Mouse (Mus musculus) adrenal gland, postnatal 0 days (tissue): Measurements from ENCODE around the gene Usb1. TPM values are rescaled to one million over a fixed set of nuclear protein-coding genes. Genes with fewer than 3 reads are reported as not detected.

Experiments used
- polyA plus RNA-seq: library from polyadenylated mRNA; unstranded; fragments of >200 nt; fragmentation: Nextera tagmentation; extraction: Ambion mirVana; gene quantifications from 2 replicates; pipeline ENCODE4 v1.2.1, GENCODE M21; 2015

Gene Usb1
- polyA plus RNA-seq = 25.3 and 26.0 TPM in 2 replicates

DNA sequence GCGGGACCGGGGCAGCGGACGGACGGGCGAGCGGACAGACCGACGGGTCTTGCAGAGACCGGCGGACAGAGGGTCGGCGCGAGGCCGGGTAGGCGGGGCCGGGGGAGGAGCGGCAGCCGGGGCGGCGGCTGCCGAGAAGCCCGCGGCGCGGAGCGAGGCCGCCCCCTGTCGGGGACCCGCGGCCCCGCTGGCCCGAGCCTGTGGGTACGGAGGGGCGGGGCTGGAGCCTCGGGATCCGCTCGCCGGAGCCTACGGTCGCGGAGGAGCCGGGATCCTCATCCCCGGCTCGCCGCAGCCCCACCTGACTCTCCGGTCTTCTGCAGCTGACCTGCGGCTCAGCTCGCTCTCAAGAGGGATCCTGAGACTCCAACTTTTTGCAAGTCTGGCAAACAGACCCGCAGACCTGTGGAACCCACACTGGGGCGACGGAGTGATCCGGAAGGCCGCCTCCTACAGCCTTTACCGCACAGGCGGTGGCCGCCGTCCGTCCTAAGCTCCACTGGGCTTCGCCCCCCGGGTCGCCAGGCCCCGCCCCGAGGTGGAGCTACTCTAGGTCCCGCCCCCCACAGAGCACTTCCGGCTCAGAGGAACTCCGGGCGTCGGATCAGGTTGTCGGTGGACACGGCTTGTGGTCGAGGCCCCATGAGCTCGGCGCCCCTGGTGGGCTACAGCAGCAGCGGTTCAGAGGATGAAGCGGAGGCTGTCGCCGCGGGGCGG is at the start of gene Usb1, which contains the start of gene Zfp319:
Gene Usb1, plus strand, starts transcription at position 565 of the 717 bp plus-strand sequence.
Gene Zfp319, minus strand, starts transcription at position 231 of the 717 bp plus-strand sequence.

GRCm38 (mm10) chr8:95306431-95306830 is 25.7 kb upstream of the Usb1 start, which contains the start of gene Cngb1:
Gene Cngb1, minus strand, starts transcription at chr8:95306585.

GRCm38 (mm10) chr8:95310342-95310970 is 21.6 kb upstream of the Usb1 start, which contains the start of gene Tepp:
Gene Tepp, plus strand, starts transcription at chr8:95310566.

GRCm38 (mm10) chr8:95352151-95352870 is 20.2 kb downstream of the Usb1 start, which contains the start of gene Mmp15:
Gene Mmp15, plus strand, starts transcription at chr8:95352268.

Other genes with a start within 250 kb of the Usb1 start
- 34.6 and 61.9 TPM in 2 replicates for gene Kifc3, start 129.5 kb upstream of the Usb1 start, polyA plus RNA-seq
- 2.6 and 5.9 TPM in 2 replicates for gene Cngb1, start 25.7 kb upstream of the Usb1 start, polyA plus RNA-seq
- 0.14 and 0.22 TPM in 2 replicates for gene Tepp, start 21.7 kb upstream of the Usb1 start, polyA plus RNA-seq
- gene Zfp319, start 334 bp upstream of the Usb1 start, polyA plus RNA-seq = 4.5 and 4.8 TPM in 2 replicates
- 8.0 and 17.2 TPM in 2 replicates for gene Mmp15, start 20.0 kb downstream of the Usb1 start, polyA plus RNA-seq
- 137 and 177 TPM in 2 replicates for gene Cfap20, start 102.6 kb downstream of the Usb1 start, polyA plus RNA-seq
- 4.7 and 8.3 TPM in 2 replicates for gene Csnk2a2, start 157.8 kb downstream of the Usb1 start, polyA plus RNA-seq
- 2.2 and 3.0 TPM in 2 replicates for gene Ccdc113, start 201.8 kb downstream of the Usb1 start, polyA plus RNA-seq
- gene Prss54, start 244.1 kb downstream of the Usb1 start, polyA plus RNA-seq = not detected in 2 replicates